Mouse (Mus musculus) E14TG2a.4 (cell line): ENCODE data around the gene Tmsb15b2.

Experiments
- H3K27me3 ChIP-seq: 2 replicates; pipeline ENCODE4 v1.6.1; 2014; ENCODE audit warnings: low read length, control low read depth; ENCODE audit not compliant: insufficient read depth
- H3K36me3 ChIP-seq: 2 replicates; pipeline ENCODE4 v1.6.1; 2014; ENCODE audit warnings: low read length, control low read depth; ENCODE audit not compliant: insufficient read depth
- H3K4me1 ChIP-seq: replicated peaks from 2 replicates; pipeline ENCODE4 v1.6.1; 2014; ENCODE audit warnings: low read depth, low read length, control low read depth
- H3K4me3 ChIP-seq: replicated peaks from 2 replicates; pipeline ENCODE4 v1.5.1; 2014; ENCODE audit warnings: mild to moderate bottlenecking, low read length
- H3K9me3 ChIP-seq: 2 replicates; pipeline ENCODE4 v1.6.1; 2014; ENCODE audit warnings: low read length, control low read depth
- CTCF ChIP-seq: conservative IDR thresholded peaks from 2 replicates; pipeline ENCODE4 v1.5.1; 2014; ENCODE audit warnings: low read length
- NANOG ChIP-seq: IDR thresholded peaks from 2 replicates; pipeline ENCODE4 v1.6.1; 2014; ENCODE audit warnings: borderline replicate concordance, low read length, mixed read lengths
- POU5F1 ChIP-seq: IDR thresholded peaks from 2 replicates; pipeline ENCODE4 v1.6.1; 2014; ENCODE audit warnings: low read length, borderline replicate concordance

Tmsb15b2 gene

GRCm38 (mm10) chrX:136925863-136926262 lies 49.4 kb downstream of the Tmsb15b2 start:
- Histone ChIP-seq H3K36me3 (no peaks in the 10 kb centered on the region), H3K4me1 (no peaks in the 10 kb centered on the region), H3K9me3 (no peaks in the 10 kb centered on the region), H3K4me3 (no peak overlapping the region), H3K27me3 (peaks cover 6% of the 10 kb centered on the region; the same call in 1 of the 2 replicates)
- TF ChIP-seq POU5F1 (no peak), CTCF (no peak), NANOG (no peak)
